Mouse (Mus musculus) forebrain, embryonic 10.5 days (tissue): Measurements from ENCODE around the gene Evi5. TPM values are rescaled to one million over a fixed set of nuclear protein-coding genes. Genes with fewer than 3 reads are reported as not detected.

Source experiments
- DNase-seq: peaks from one replicate; pipeline ENCODE4 v3.0.0-alpha.2; 2017; ENCODE audit warnings: low spot score; ENCODE audit errors: extremely low spot score
- H3K27ac ChIP-seq: fragments of 300-500 bp; sonication (generic); 2 replicates; pipeline ENCODE4 v1.5.1; 2016; ENCODE audit warnings: mild to moderate bottlenecking
- H3K27me3 ChIP-seq: fragments of 300-500 bp; sonication (generic); 2 replicates; pipeline ENCODE4 v1.6.1; 2016; ENCODE audit warnings: mild to moderate bottlenecking; ENCODE audit not compliant: poor library complexity, severe bottlenecking
- H3K36me3 ChIP-seq: fragments of 300-500 bp; sonication (generic); replicated peaks from 2 replicates; pipeline ENCODE4 v1.6.1; 2016; ENCODE audit warnings: mild to moderate bottlenecking, moderate library complexity
- H3K4me1 ChIP-seq: fragments of 300-500 bp; sonication (generic); 2 replicates; pipeline ENCODE4 v1.6.1; 2016
- H3K4me3 ChIP-seq: fragments of 300-500 bp; sonication (generic); 2 replicates; pipeline ENCODE4 v1.5.1; 2016; ENCODE audit warnings: mild to moderate bottlenecking, moderate library complexity
- H3K9me3 ChIP-seq: fragments of 300-500 bp; sonication (generic); 2 replicates; pipeline ENCODE4 v1.6.1; 2016; ENCODE audit warnings: mild to moderate bottlenecking, moderate library complexity
- WGBS: fragments of 180-500 bp; shearing (Covaris S2); methylation state at CpG from one replicate; pipeline ENCODE4 v1.1.7; 2016; 5-methylcytosine and 5-hydroxymethylcytosine counted together
- polyA plus RNA-seq: library from polyadenylated mRNA; unstranded; fragments of >200 nt; fragmentation: Nextera tagmentation; extraction: Ambion mirVana; gene quantifications from 2 replicates; pipeline ENCODE4 v1.2.1, GENCODE M21; 2016

The Evi5 gene
- polyA plus RNA-seq, 1 experiment from 2014 or later: 48.0 TPM

DNA sequence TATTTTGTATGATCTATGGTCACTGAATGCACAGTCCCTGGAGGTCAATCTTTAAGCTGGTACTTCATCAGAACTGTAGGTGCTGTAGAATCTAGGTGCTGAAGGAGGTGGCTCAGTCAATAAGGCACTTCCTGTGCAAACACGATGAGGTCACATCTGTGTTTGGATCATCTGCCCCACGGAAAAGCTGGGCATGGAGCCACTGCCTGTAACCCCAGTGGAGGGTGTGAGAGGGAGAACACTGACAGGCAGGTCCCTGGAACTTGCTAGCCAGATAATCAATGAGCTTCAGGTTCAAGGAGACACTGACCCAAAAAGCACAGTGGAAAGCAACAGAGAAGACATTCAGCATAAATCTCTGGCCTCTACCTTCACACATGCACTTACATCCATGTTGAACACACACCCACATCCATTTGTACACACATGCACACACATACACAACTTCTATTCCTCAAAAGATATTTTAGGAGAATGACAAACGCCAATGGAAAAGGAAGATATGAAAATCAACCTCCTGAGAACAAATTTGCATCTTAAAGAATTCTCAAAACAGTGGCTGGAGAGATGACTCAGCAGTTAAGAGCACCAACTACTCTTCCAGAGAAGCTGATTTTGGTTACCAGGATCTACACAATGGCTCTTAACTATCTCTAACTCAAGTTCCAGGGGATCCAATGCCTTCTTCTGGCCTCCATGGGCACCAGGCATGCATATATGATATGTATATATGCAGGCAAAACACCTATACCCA is 35.8 kb downstream of the Evi5 start:
- H3K27me3 ChIP-seq: no peaks in the 10 kb centered on the region
- H3K9me3 ChIP-seq: no peaks in the 10 kb centered on the region
- peaks cover 27% of the 10 kb centered on the region for H3K36me3 ChIP-seq
- no peak for DNase-seq
- H3K27ac ChIP-seq: no peak overlapping the region
- H3K4me1 ChIP-seq: no peaks in the 10 kb centered on the region
- 81% methylated on average over 3 of the region's 3 CpGs for WGBS
- no peak overlapping the region for H3K4me3 ChIP-seq

DNA sequence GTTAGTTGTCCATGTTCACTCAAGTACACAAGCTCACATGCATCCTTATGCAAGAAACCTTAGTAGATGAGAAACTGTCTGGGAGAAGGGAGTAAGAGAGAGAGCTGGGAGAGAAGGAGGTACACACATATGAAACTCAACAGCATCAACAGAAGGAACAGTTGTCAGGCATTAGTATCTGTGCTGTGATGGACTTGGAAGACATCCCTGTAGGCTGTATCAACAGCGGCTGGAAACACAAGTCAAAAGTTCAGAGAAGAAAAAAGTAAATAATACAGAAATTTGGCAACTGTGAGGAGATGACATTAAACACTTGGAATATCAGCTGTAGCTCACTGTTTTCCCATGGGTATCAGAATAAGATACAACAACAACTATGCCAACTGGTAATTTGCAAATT is 40.6 kb downstream of the Evi5 start:
- Histone ChIP-seq H3K4me1 (no peaks in the 10 kb centered on the region), H3K27ac (no peak overlapping the region), H3K4me3 (no peak overlapping the region), H3K27me3 (no peaks in the 10 kb centered on the region), H3K36me3 (peaks cover 20% of the 10 kb centered on the region), H3K9me3 (peaks cover 8% of the 10 kb centered on the region)
- WGBS: 97% methylated on average over 1 of the region's 1 CpGs
- DNase-seq: no peak

DNA sequence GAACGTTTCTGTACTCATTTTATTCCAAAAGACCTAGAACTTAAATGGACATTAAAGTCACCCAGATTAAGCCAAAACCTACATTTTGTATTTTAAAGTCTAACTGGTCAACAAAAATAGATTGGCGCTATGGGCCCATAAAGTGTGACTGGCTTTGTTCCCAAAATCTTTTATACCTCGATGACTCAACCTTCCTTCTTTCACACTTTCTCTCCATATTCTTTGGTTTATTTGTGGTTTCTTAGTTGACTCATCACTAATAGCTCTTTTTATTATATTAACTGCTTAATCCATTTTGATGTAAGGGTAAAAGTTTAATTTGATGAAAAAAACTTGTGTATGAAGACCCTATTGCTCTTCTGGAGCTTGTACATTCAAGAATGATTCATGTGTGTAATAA is 43.6 kb downstream of the Evi5 start:
- 92% methylated on average over 3 of the region's 3 CpGs for WGBS
- no peak for DNase-seq
- Histone ChIP-seq H3K27me3 (no peaks in the 10 kb centered on the region), H3K4me1 (no peaks in the 10 kb centered on the region), H3K27ac (no peak overlapping the region), H3K9me3 (peaks cover 8% of the 10 kb centered on the region), H3K4me3 (no peak overlapping the region), H3K36me3 (peaks cover 13% of the 10 kb centered on the region)

DNA sequence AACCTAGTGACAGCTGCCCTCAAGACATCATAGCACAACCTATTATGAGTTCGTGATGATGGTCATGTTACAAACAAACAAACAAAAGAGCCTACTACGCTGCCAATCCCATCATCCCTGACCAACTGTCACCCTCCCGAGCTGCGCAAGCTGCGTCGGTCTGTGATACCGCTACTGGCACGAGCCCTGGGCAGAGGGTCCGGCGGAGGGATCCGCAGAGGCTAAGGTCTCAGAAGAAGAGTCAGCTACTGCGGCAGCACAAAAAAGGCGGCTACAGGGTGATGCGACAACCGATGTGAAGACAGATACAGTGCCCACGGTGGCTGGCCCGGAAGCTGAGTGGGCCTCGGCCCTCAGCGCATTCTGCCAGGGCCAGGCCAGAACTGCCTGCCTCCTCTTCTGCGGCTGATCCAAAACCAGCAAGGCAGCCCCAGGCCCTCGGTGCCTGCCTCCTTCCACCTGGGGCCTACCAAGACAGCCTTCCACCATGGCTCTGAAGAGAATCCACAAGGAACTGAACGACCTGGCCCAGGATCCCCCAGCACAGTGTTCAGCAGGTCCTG is 44.8 kb downstream of the Evi5 start, which contains the start of gene Ube2d2b:
Gene Ube2d2b (plus strand): TSS at position 102 of the 563 bp plus-strand sequence.
- 98% methylated on average over 22 of the region's 22 CpGs for WGBS
- no peak within 1 kb of the TSS for H3K4me3 ChIP-seq

DNA sequence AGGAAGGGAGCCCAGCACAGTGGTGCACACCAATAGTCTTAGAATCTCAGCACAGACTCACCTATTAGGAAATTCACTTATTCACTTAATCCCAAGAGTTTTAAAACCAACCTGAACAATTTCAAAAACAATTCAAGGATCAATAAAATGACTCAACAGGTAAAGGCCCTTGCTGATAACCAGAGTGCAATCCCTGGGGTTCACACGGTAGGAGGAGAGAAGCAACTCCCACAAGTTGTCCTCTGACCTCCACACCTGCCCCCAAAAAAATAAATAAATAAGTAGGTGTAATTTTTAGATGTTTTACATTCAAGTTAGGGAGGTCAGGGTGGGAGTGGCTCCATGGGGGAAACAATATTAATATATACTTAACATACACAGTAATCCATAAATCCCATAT is 52.4 kb downstream of the Evi5 start:
- Histone ChIP-seq H3K27me3 (no peaks in the 10 kb centered on the region), H3K4me3 (no peak overlapping the region), H3K36me3 (peaks cover 7% of the 10 kb centered on the region), H3K9me3 (no peaks in the 10 kb centered on the region), H3K27ac (no peak overlapping the region), H3K4me1 (no peaks in the 10 kb centered on the region)
- no peak for DNase-seq
- 95% methylated on average over 1 of the region's 1 CpGs for WGBS

More for the DNA sequence above, 44.8 kb downstream of the Evi5 start, which contains the start of gene Ube2d2b:
- DNase-seq: no peak
- H3K4me1 ChIP-seq: no peaks in the 10 kb centered on the region
- peaks cover 8% of the 10 kb centered on the region for H3K9me3 ChIP-seq
- H3K36me3 ChIP-seq: peaks cover 13% of the 10 kb centered on the region
- no peaks in the 10 kb centered on the region for H3K27me3 ChIP-seq
- no peak within 1 kb of the TSS for H3K27ac ChIP-seq

DNA sequence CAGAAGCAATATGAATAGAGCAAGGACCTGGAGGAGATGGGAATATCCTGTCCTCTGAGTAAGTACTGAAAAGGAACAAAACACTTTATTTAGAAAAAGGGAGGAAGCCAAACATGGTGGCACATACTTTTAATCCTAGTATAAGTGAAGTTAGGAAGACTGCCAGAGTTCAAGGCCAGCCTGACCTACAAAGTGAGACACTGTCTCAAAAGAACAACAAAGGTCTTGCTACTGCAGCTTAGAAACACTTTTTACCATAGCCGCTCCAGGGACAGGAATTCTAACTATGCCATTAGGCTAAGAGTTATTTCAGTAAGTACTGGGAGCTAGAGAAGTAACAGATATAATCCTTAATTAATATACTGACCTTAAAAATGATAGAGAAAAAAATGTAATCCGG is 60.3 kb downstream of the Evi5 start:
- peaks cover 52% of the 10 kb centered on the region for H3K36me3 ChIP-seq
- no peak for DNase-seq
- H3K4me1 ChIP-seq: no peaks in the 10 kb centered on the region
- 92% methylated on average over 2 of the region's 2 CpGs for WGBS
- no peak overlapping the region for H3K4me3 ChIP-seq
- no peaks in the 10 kb centered on the region for H3K9me3 ChIP-seq
- no peaks in the 10 kb centered on the region for H3K27me3 ChIP-seq
- H3K27ac ChIP-seq: no peak overlapping the region

DNA sequence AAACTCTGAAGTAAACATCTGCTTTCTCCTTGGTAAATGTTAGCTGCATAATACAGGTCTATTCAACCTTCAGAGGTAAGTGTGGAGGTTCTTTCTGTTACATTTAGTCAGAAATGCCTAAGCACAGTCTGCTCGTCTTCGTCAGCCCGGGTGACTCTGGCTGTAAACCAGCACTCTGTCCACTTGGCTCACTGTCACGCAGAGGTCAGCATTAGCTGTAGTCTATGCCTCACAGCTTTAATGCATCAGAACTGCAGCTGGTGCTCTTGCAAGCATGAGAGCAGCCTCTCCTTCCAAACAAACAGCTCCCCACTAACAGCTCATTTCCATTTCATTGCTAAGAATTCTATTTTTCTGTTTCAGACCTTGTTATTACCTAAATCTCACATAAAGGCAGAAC is 67.4 kb downstream of the Evi5 start:
- no peaks in the 10 kb centered on the region for H3K4me1 ChIP-seq
- no peaks in the 10 kb centered on the region for H3K27me3 ChIP-seq
- WGBS: 88% methylated on average over 4 of the region's 4 CpGs

DNA sequence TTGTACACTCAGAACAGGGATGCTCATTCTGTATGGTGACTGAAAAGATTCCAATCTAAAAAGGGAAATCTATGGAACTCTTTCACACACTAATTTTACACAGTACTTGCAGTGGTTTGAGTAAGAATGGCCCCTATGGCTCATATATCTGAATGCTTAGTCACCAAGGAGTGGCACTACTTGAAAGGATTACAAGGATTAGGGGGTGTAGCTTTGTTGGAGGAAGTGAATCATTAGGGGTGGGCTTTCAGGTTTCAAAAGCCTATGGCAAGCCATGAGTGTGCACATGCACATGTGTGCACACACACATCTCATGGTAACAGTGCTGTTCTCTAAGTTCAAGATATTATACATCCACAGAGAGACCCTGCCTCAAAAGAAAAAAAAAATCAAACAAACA is 72.3 kb downstream of the Evi5 start:
- Histone ChIP-seq H3K27ac (no peak overlapping the region), H3K4me1 (no peaks in the 10 kb centered on the region), H3K4me3 (no peak overlapping the region), H3K27me3 (no peaks in the 10 kb centered on the region), H3K36me3 (peaks cover 18% of the 10 kb centered on the region), H3K9me3 (no peaks in the 10 kb centered on the region)
- no peak for DNase-seq

More for the DNA sequence above, 67.4 kb downstream of the Evi5 start:
- Histone ChIP-seq H3K4me3 (no peak overlapping the region), H3K36me3 (peaks cover 23% of the 10 kb centered on the region), H3K27ac (no peak overlapping the region), H3K9me3 (no peaks in the 10 kb centered on the region)
- no peak for DNase-seq

DNA sequence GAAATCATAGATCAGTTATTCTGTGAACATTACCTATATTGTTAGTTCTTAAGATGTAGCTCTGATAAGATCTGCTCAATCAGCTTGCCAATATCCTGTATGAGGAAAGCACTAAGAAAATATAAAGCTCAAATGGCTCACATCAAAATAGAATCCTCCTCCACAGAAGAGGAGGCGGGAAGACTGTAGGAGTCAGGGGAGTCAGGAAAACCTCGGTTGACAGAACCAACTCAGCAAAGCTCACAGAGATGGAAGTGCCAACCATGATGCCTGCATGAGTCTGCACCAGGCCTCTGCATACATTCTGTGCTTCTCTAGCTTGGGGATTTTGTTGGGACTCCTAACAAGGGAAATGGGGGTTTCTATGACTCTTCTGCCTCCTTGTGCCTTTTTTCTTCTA is 73.7 kb downstream of the Evi5 start:
- no peak overlapping the region for H3K27ac ChIP-seq
- H3K4me3 ChIP-seq: no peak overlapping the region
- H3K4me1 ChIP-seq: no peaks in the 10 kb centered on the region
- WGBS: 82% methylated on average over 2 of the region's 2 CpGs
- no peak for DNase-seq
- peaks cover 29% of the 10 kb centered on the region for H3K36me3 ChIP-seq
- no peaks in the 10 kb centered on the region for H3K27me3 ChIP-seq
- no peaks in the 10 kb centered on the region for H3K9me3 ChIP-seq

DNA sequence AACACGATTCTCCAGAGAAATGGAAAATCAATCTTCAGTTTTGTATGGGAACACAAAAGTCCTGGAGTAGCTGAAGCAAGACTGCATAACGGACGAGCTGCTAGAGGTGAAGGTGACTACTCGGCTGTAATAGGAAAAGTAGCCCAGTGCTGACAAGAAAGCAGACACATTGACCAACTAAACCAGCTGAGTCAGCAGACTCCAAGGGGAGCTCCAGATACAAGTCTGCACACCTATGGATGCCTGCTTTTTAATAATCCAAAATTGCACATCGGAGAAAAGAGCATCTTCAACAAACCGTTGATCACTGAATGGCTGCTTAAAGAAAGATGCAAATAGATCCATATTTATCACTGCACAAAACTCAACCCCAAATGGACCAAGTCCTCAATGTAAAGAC is 76.6 kb downstream of the Evi5 start:
- WGBS: 95% methylated on average over 6 of the region's 6 CpGs
- Histone ChIP-seq H3K4me3 (no peak overlapping the region), H3K27me3 (no peaks in the 10 kb centered on the region), H3K36me3 (peaks cover 40% of the 10 kb centered on the region), H3K4me1 (peaks cover 3% of the 10 kb centered on the region), H3K9me3 (no peaks in the 10 kb centered on the region), H3K27ac (no peak overlapping the region)
- no peak for DNase-seq

DNA sequence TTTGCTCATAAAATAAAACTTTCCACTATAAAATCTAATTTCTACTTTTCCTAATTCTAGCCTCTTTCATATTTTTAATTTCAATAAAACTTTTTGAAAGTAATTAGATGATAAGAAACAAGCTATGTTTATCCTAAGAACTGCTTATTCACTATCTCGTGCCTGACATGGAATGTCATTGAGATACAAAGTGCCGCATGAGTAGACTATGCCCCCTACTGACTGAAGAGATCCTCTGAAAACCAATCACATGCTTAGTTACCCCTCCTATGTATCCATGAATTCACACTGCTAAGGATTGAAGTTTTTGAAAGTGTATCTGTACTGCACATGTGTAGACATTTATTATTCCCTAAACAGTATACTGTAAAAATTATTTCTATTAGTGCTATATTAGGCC is 81.0 kb downstream of the Evi5 start:
- WGBS: 56% methylated on average over 2 of the region's 2 CpGs
- Histone ChIP-seq H3K27me3 (no peaks in the 10 kb centered on the region), H3K36me3 (peaks cover 35% of the 10 kb centered on the region), H3K27ac (no peak overlapping the region), H3K9me3 (no peaks in the 10 kb centered on the region), H3K4me3 (no peak overlapping the region), H3K4me1 (peaks cover 6% of the 10 kb centered on the region)
- DNase-seq: no peak

DNA sequence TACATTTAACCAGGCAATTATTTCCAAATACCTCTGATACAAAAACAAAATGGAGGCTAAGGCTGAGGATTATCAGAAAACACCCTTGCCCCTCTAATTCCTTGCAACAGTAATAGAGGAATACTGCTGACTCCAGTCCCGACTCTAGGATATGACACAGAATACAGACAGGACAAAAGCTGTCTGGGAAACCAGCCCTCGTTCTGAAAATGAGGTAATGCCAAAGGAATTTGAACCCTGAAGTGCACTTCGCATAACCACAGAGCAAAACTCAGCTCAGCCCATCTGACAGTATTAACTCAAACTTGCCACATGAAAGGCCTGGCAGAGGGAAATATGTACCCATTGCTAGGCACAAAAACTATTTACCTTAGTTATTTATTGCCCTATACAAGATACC is 81.6 kb downstream of the Evi5 start:
- H3K27ac ChIP-seq: no peak overlapping the region
- DNase-seq: no peak
- H3K27me3 ChIP-seq: no peaks in the 10 kb centered on the region
- H3K4me1 ChIP-seq: peaks cover 6% of the 10 kb centered on the region
- no peaks in the 10 kb centered on the region for H3K9me3 ChIP-seq
- 52% methylated on average over 3 of the region's 3 CpGs for WGBS
- no peak overlapping the region for H3K4me3 ChIP-seq
- peaks cover 29% of the 10 kb centered on the region for H3K36me3 ChIP-seq

DNA sequence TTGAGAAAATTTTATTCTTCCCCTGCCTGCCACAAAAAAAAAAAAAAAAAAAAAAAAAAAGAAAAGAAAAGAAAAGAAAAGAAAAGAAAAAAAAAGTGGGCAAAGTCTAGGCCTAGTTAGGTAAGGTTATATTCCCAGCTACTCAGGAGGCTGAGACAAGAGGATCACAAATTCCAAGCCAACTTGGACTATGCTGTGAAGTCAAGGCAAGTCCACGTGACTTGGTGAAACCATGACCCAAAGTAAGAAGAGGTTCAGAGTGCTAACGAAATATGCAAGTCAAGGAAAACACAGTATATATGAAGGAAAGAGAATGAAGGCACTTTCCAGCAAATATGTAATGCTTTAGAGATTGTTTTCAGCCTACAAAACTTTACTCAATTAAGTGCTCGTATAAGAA is 82.4 kb downstream of the Evi5 start:
- WGBS: 93% methylated on average over 3 of the region's 3 CpGs
- Histone ChIP-seq H3K4me3 (no peak overlapping the region), H3K36me3 (peaks cover 29% of the 10 kb centered on the region), H3K27me3 (no peaks in the 10 kb centered on the region), H3K4me1 (peaks cover 6% of the 10 kb centered on the region), H3K27ac (no peak overlapping the region), H3K9me3 (no peaks in the 10 kb centered on the region)
- DNase-seq: no peak
